Mouse (Mus musculus): Measurements from ENCODE around the gene Zmynd15. TPM values are rescaled to one million over a fixed set of nuclear protein-coding genes. Genes with fewer than 3 reads are reported as not detected.

Zmynd15 gene
- polyA plus RNA-seq, 1 experiment from 2014 or later, result 0.31 TPM

DNA sequence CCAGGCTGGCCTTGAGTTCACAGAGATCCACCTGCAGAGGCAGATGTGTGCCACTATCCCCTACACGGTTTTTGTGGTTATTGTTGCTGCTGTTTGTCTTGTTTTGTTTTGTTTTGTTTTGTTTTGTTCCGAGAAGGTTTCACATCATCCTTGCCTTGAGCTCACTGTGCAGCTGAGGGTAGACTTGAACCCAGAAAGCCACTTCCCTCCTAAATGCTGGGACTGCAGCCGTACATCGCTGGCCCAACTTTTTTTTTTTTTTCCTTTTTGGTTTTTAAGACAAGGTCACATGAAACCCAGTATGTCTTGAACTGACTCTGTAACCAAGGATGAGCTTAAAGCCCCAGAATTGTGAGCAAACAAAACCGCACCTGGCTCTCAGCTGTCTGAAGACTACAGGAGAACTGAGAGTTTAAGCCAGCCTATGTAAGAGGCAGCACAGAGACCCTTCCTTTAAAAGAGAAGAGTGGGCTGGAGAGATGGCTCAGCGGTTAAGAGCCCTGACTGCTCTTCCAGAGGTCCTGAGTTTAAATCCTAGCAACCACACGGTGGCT lies 47.8 kb downstream of the Zmynd15 start:
- Histone ChIP-seq H3K36me3 (ENCODE audit: control insufficient read depth, insufficient read depth, low read length) (no peaks in the 10 kb centered on the region), H3K9ac (replicated peaks; ENCODE audit: low read depth, low read length) (no peak overlapping the region), H3K4me1 (ENCODE audit: control insufficient read depth, insufficient read depth, low read length) (no peaks in the 10 kb centered on the region), H3K4me2 (ENCODE audit: low read depth, low read length) (no peak overlapping the region), H3K27me3 (ENCODE audit: control insufficient read depth, insufficient read depth, low read length) (no peaks in the 10 kb centered on the region), H3K9me3 (ENCODE audit: control insufficient read depth, low read length) (no peaks in the 10 kb centered on the region), H3K4me3 (ENCODE audit: low read depth, low read length) (no peak overlapping the region), H3K27ac (ENCODE audit: low read depth, low read length) (no peak overlapping the region)
- 68% methylated on average over 7 of the region's 7 CpGs for WGBS
- ATAC-seq (ENCODE audit: low read depth), result no peak

DNA sequence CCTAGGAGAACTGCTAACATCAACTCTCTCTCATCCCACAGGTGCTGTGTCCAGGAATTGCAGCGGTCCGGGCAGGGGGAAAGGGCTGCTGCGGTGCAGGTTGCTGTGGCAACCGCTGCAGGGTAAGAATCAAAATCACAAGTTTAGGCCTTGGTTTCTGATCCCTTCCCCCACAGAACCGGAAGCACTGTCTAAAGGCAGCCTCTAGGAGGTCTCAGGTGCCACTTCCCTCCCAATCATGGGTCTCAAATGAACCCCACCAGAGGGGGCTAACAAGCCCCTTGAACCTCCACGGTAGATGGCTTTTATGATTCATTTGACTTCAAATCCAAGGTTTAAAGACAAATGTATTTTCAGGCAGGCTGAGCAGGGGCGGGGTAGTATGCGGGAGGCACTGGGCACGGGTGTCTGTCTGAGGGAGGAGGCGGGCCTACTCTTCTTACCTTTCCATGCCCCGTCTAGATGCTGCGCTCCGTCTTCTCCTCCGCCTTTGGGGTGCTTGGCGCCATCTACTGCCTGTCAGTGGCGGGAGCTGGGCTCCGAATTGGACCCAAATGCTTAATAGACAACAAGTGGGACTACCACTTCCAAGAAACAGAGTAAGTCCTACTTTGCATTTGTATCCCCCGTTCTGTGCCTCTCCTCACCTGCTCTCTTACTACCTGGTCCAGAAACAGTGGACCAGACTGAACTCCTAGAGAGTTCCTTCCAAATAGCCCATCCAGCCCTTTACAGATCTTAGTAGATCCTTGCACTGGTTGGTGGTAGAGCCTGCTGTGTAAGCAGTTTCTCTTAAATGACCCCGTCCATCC lies 50.7 kb downstream of the Zmynd15 start:
- peak overlapping the region; percentile 33; the same call in 1 of the 2 replicates for H3K4me2 ChIP-seq (ENCODE audit: low read depth, low read length)
- H3K27ac ChIP-seq (ENCODE audit: low read depth, low read length), result no peak overlapping the region
- no peaks in the 10 kb centered on the region for H3K9me3 ChIP-seq (ENCODE audit: control insufficient read depth, low read length)
- ATAC-seq (ENCODE audit: low read depth), result peak; percentile 21; the same call in 1 of the 2 replicates
- H3K9ac ChIP-seq (replicated peaks; ENCODE audit: low read depth, low read length), result no peak overlapping the region
- no peaks in the 10 kb centered on the region for H3K27me3 ChIP-seq (ENCODE audit: control insufficient read depth, insufficient read depth, low read length)
- WGBS, result 11% methylated on average over 19 of the region's 19 CpGs
- H3K36me3 ChIP-seq (ENCODE audit: control insufficient read depth, insufficient read depth, low read length), result no peaks in the 10 kb centered on the region
- no peaks in the 10 kb centered on the region for H3K4me1 ChIP-seq (ENCODE audit: control insufficient read depth, insufficient read depth, low read length)
- no peak overlapping the region for H3K4me3 ChIP-seq (ENCODE audit: low read depth, low read length)

DNA sequence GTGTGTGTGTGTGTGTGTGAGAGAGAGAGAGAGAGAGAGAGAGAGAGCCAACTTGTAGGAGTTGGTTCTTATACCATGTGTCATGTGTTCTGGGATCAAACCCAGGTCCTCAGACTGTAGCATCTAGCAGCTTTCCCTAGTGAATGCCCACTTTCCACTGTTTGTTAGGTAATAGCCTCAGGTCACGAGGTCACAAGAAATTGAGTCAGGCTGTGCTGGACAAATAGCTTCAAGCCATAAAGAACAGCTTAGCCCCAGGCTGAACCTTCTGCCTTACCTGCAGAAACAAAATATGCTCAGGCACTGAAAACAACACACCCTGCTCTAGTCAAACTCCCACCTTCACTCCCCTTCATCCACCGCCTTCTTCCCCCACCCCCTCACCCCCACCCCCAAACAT lies 52.0 kb downstream of the Zmynd15 start:
- H3K4me3 ChIP-seq (ENCODE audit: low read depth, low read length), result no peak overlapping the region
- no peak for ATAC-seq (ENCODE audit: low read depth)

DNA sequence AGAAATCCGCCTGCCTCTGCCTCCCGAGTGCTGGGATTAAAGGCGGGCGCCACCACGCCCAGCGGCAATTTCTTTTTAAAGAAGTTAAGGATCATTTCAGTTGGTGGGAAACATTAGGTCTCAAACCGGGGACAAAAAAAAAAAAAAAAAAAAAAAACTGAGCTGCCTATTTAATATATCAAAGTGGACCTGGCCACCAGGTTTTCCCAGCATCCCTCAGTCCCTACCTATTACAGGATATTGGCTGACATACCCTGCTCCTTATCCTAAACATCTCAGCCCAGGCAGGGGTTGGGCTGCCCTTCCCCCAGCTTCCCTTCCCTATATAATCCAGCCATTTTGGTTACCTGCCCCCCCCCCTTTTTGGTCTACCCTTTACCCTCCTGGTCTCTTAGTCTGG lies 52.6 kb downstream of the Zmynd15 start:
- Histone ChIP-seq H3K9me3 (ENCODE audit: control insufficient read depth, low read length) (no peaks in the 10 kb centered on the region), H3K9ac (replicated peaks; ENCODE audit: low read depth, low read length) (no peak overlapping the region), H3K4me3 (ENCODE audit: low read depth, low read length) (no peak overlapping the region), H3K4me2 (ENCODE audit: low read depth, low read length) (no peak overlapping the region), H3K36me3 (ENCODE audit: control insufficient read depth, insufficient read depth, low read length) (no peaks in the 10 kb centered on the region), H3K27ac (ENCODE audit: low read depth, low read length) (no peak overlapping the region), H3K27me3 (ENCODE audit: control insufficient read depth, insufficient read depth, low read length) (no peaks in the 10 kb centered on the region), H3K4me1 (ENCODE audit: control insufficient read depth, insufficient read depth, low read length) (no peaks in the 10 kb centered on the region)
- WGBS, result 90% methylated on average over 7 of the region's 7 CpGs
- no peak for ATAC-seq (ENCODE audit: low read depth)

More for the DNA sequence above, 52.0 kb downstream of the Zmynd15 start:
- Histone ChIP-seq H3K9me3 (ENCODE audit: control insufficient read depth, low read length) (no peaks in the 10 kb centered on the region), H3K27ac (ENCODE audit: low read depth, low read length) (no peak overlapping the region), H3K4me1 (ENCODE audit: control insufficient read depth, insufficient read depth, low read length) (no peaks in the 10 kb centered on the region), H3K4me2 (ENCODE audit: low read depth, low read length) (no peak overlapping the region), H3K36me3 (ENCODE audit: control insufficient read depth, insufficient read depth, low read length) (no peaks in the 10 kb centered on the region), H3K9ac (replicated peaks; ENCODE audit: low read depth, low read length) (no peak overlapping the region), H3K27me3 (ENCODE audit: control insufficient read depth, insufficient read depth, low read length) (no peaks in the 10 kb centered on the region)
- 76% methylated on average over 2 of the region's 2 CpGs for WGBS

DNA sequence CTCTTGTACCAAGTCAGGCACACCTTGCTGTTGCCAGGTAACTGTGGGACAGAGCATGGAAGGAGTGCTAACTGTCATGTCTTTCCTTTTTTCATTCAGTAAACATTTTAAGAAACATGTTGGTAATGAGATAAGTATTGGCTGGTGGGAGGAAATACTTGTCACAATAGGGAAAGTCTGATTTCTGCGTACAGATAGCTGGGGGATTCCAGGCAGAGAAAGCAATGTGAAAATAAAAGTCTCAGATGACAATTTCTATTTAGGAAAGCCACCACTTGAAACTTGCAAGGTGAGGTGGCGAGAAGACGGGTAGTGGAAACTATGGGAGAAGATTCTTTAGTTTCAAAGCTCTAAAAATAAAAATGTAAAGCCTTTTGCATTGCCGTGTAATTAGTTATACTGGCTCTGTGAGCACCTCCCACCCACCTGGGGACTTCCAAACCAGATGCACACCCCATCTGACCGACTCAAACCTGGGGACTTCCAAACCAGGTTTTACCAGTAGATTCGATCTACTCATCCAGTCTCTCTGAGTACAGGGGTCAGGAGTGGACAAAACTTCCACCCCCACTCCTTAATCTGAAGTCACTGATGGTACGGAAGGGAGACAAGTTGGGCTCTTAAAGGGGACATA lies 53.6 kb downstream of the Zmynd15 start:
- ATAC-seq (ENCODE audit: low read depth), result no peak
- no peak overlapping the region for H3K9ac ChIP-seq (replicated peaks; ENCODE audit: low read depth, low read length)
- H3K4me1 ChIP-seq (ENCODE audit: control insufficient read depth, insufficient read depth, low read length), result no peaks in the 10 kb centered on the region
- H3K36me3 ChIP-seq (ENCODE audit: control insufficient read depth, insufficient read depth, low read length), result no peaks in the 10 kb centered on the region
- 85% methylated on average over 7 of the region's 7 CpGs for WGBS
- no peak overlapping the region; the same call in 1 of the 2 replicates for H3K27ac ChIP-seq (ENCODE audit: low read depth, low read length)
- no peak overlapping the region for H3K4me3 ChIP-seq (ENCODE audit: low read depth, low read length)
- H3K9me3 ChIP-seq (ENCODE audit: control insufficient read depth, low read length), result no peaks in the 10 kb centered on the region
- H3K27me3 ChIP-seq (ENCODE audit: control insufficient read depth, insufficient read depth, low read length), result no peaks in the 10 kb centered on the region
- H3K4me2 ChIP-seq (ENCODE audit: low read depth, low read length), result no peak overlapping the region

DNA sequence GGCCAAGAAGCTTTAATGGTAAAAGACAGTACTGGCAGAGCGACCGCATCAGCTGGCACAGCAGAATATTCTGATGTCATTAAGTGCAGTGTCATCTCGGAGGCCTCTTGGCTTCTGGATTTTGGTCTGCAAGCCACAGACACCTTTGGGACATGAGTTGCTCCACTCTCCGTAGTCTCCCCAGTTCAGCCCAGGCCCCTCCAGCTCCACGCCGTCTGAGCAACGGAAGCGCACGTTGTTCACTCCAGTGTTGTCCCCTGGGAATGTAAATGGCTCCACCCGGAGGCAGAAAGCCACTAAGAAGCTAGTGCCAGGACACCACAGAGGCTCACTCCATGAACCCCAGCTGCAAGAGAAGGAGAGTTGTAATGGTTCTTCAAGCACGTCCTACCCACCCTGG lies 54.3 kb downstream of the Zmynd15 start:
- Histone ChIP-seq H3K27me3 (ENCODE audit: control insufficient read depth, insufficient read depth, low read length) (no peaks in the 10 kb centered on the region), H3K36me3 (ENCODE audit: control insufficient read depth, insufficient read depth, low read length) (no peaks in the 10 kb centered on the region), H3K9me3 (ENCODE audit: control insufficient read depth, low read length) (no peaks in the 10 kb centered on the region), H3K27ac (ENCODE audit: low read depth, low read length) (no peak overlapping the region; the same call in 1 of the 2 replicates), H3K4me3 (ENCODE audit: low read depth, low read length) (no peak overlapping the region), H3K9ac (replicated peaks; ENCODE audit: low read depth, low read length) (no peak overlapping the region), H3K4me1 (ENCODE audit: control insufficient read depth, insufficient read depth, low read length) (no peaks in the 10 kb centered on the region), H3K4me2 (ENCODE audit: low read depth, low read length) (no peak overlapping the region)
- no peak for ATAC-seq (ENCODE audit: low read depth)
- WGBS, result 42% methylated on average over 11 of the region's 11 CpGs

DNA sequence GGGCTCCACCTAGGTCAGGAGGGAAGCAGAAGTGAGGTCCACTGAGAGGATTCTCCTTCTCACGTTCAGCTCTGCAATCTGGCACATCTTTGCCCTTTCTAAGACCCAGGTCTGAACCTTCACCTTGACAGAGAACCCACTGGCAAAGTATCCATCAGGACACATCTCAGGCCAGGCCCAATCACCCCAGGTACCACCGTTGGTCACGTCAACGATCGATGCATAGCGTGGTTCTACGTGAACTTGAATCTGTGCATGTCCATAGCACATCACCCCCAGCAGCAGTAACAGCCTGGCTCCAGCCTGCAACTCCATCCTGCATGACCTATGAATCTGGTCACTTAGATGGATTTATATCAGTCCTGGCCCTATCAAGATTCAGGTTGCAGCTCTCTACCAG lies 55.1 kb downstream of the Zmynd15 start, which contains the start of gene Vmo1:
TSS of gene Vmo1 (minus strand) at position 329 of the 400 bp plus-strand sequence.
- H3K4me2 ChIP-seq (ENCODE audit: low read depth, low read length), result no peak within 1 kb of the TSS
- H3K27me3 ChIP-seq (ENCODE audit: control insufficient read depth, insufficient read depth, low read length), result no peaks in the 10 kb centered on the region
- H3K9me3 ChIP-seq (ENCODE audit: control insufficient read depth, low read length), result no peaks in the 10 kb centered on the region
- 91% methylated on average over 7 of the region's 7 CpGs for WGBS
- ATAC-seq (ENCODE audit: low read depth), result no peak
- no peaks in the 10 kb centered on the region for H3K4me1 ChIP-seq (ENCODE audit: control insufficient read depth, insufficient read depth, low read length)
- no peak within 1 kb of the TSS for H3K4me3 ChIP-seq (ENCODE audit: low read depth, low read length)
- H3K27ac ChIP-seq (ENCODE audit: low read depth, low read length), result no peak within 1 kb of the TSS; the same call in 1 of the 2 replicates
- no peak within 1 kb of the TSS for H3K9ac ChIP-seq (replicated peaks; ENCODE audit: low read depth, low read length)
- no peaks in the 10 kb centered on the region for H3K36me3 ChIP-seq (ENCODE audit: control insufficient read depth, insufficient read depth, low read length)

Measured in neural tube, embryonic 14.5 days (tissue).